Mouse (Mus musculus): Measurements from ENCODE around the gene Ccdc121.
"Not testable (repeated sequence)": the region's sequence is repeated elsewhere in the genome, so short reads cannot be mapped to it uniquely, and the experiment has no call there.

Ccdc121 gene

DNA sequence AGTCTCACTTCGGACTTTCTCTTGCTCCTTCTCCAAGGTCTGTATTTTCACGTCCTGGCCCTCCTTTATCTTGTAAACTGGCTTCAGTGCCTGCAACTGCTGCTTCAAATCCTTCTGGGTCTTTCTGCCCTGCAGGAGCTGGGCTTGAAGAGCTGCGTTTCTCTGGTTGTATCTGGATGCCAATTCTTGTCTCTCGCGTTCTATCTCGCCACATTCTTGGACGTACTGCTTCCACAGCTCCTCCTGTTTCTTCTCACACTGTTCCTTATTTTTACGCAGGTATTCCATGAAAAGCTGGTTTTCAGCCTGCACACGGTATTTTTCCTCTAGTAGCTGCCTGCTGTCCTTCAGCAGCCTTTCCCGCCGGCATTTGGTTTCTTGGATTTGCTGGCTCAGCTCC is 396 bp downstream of the Ccdc121 start:
- not testable (repeated sequence) for DNase-seq (ENCODE audit: low spot score)

DNA sequence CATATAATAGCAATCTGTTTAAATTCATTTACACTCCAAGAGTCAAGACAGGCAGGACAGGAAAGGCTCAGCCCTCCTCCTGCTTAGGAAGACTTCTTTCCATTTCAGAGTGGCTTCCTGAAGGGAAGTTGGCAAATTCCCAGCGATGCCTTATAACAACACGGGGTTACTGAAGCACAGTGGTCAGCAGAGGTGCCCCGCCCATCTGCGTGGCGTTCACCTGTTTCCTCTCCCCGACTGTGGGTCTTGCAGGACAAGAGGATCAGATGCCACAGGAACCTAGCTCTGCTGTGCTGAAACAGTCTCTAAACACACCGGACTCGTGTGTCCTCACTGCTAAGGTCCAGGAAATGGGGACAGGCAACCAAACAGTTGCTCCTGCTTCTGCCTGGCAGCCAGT is 5.9 kb downstream of the Ccdc121 start:
- DNase-seq (ENCODE audit: low spot score), result no peak

DNA sequence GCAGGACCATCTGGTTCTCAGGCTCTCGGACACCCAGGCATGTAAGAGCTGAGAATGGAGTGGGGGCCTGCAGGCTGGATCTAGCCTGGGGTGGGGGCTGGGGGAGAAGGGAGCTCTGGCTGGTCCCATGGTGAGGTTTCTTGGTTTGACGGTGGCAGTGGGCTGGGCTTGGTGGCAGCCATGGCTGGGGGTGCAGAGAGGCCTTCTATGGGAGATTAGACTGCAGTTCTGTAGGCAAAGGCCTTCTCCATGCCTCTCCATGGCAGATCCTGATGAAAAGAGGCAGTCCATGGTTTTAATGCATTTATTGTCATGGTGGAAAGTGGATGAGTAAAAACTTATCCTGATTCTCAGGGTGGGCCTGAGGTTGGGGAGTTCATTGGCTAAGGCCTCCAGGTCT is 7.8 kb downstream of the Ccdc121 start:
- no peak for DNase-seq (ENCODE audit: low spot score)

DNA sequence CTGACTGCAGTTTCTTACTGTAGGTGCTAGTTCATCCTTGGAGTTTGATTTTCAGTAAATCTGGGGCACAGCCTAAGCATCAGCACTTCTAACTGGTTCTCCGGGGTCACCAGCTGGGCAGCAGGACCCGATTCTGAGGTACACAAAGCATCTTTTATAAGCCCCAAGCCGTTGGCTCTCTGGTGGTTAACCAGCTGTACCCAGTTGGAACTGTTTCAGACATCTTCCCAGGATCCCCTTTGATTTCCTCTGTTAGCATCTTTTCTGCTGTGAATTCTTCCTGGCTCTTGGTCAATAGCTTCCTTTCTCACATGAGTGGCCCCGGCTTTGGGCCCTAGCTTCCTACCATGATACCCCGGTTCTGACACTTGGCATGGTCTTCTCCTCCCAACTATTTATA is 26.6 kb downstream of the Ccdc121 start:
- no peak for DNase-seq (ENCODE audit: low spot score)

DNA sequence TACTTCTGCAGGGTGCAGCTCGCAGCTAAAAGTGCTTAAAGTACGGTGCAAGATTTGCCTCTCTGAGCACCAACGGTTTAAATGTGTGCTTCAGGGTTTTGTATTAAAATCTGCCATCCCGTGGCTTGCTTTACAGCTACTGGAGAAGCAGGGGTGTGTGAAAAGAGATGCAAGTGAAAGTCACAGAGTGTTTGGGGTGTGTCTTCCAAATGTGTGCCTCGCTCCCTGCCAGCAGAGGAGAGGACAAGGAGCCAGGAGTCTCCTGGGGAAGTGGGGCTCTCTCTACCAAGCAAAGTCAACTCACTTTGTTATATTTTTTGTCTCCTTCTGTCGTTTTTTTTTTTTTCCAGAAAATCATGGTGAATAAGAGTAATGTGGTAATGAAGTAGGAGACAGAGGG is 34.7 kb downstream of the Ccdc121 start:
- DNase-seq (ENCODE audit: low spot score), result no peak

DNA sequence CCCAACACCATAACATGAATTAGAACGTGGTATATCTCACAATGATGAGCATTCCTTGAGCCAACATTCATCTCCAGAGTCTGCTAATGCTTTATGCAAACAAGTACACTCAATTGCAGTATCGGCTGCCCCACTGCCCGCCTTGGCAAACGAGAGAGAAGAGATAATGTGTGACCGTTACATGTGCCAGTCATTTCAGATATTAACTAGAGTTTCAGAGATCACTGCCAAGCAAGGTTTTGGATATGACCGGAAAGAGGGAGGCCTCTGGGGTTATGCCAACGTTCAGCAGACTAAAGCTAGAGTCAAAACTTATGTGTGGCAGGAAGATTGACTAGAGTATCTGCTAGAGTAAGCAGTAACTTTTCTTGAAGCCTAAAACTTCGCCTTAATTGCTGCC is 35.1 kb downstream of the Ccdc121 start:
- DNase-seq (ENCODE audit: low spot score), result no peak

DNA sequence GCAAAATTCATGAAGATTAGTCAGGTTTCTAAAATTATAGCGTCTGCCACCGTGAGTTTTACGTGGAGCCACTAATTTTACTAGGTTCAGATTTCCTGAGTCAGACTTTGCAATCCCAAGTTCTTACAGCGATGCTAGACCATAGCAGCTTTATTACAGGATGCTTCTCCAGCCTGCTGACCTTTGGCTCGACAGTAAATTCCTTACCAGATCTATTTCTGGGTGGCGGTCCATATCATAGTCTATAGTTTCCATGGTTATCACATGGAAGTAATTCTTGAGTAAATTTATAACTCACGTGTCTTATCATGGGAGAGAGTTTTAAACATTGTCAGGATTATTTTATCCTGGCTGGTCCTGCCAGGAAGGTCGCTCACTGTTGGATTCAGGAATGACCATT is 41.8 kb downstream of the Ccdc121 start:
- DNase-seq (ENCODE audit: low spot score), result no peak

DNA sequence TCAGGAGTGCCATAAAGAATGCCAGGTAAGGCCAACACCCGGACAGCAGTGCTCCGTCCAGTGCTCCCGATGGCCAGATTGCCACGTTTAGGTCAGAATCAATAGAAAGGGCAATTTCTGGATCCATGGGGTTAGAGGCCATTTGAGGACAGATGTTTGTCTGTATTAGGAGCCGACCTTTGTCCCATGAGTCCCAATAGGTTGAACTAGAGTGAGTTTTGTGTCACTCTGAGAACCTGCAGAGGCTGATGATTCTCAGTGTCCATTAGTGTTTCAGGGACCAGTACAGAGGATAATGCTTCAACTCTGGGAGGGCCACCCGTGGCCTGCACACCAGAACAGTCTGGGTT is 44.0 kb downstream of the Ccdc121 start:
- DNase-seq (ENCODE audit: low spot score), result no peak

DNA sequence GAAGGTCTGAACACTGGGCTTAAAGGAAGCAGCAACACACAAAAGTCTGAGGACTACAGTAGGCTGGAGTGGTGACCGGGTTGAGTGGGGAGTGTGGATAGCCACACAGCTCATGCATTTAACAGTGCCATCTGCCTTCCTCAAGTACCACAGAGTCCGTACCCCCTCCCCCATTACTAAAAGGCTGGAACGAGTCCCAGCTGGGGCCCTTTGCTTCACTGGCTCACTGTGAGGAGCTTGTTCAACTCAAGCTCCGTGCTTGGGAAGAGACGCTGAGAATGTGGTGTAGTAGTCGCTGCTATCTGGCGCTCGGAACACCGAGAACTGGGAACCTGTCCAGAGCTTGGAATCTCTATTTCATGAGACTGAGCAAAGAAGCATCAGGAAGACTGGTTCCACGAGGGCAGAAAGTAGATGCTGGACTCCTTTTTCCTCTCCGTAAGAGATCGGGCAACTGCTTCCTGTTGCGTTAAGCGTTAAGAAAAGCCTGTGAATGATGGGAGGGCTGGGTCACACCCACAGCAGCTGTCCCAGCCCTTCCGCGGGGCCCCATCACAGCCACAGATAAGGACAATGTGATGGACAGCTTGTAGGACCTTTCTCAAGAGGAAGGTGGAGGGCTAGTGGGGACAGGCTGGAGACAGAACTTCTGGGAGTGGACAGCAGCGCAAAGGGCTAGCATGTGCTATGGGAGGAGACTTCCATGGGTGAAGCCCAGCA is 44.5 kb downstream of the Ccdc121 start:
- peak; percentile 38 for DNase-seq (ENCODE audit: low spot score)

DNA sequence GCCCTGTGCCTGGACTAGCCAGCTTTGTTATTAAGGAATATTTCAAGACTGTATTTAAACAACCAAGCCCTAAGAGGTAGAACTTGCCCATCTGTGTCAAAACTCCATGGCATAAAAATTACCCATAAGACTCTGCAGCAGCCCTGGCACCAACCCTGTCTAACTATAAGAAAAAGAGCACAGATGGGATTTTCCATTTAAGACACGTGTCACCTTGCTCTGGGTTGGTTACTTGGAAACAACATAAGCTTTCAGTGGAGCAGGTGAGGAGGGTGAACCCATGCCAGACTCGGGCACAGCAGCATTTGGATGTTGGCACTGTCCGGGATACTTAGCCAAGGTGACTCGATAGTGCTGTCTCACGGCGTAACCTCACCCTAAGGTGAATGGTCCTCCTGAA is 45.2 kb downstream of the Ccdc121 start:
- no peak for DNase-seq (ENCODE audit: low spot score)

DNA sequence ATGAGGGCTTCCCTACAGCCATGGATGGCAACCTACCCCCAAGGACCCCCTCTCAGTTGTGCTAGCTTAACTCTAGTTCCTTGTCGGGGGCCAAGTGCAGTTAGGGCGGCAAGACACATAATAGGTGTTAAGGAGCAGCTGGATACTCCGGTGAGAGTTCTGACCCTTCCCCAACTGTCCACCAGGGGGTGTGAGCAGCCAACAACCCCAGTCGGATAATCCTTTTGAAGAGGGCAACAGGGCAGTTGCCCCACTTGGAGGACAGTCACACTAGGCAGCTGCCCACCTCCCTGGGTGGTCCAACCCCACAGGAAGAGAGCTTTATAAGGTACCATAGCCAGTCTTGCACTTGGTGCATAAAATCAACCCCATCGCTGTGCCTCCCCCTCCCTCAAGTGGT is 46.2 kb downstream of the Ccdc121 start:
- no peak for DNase-seq (ENCODE audit: low spot score)

DNA sequence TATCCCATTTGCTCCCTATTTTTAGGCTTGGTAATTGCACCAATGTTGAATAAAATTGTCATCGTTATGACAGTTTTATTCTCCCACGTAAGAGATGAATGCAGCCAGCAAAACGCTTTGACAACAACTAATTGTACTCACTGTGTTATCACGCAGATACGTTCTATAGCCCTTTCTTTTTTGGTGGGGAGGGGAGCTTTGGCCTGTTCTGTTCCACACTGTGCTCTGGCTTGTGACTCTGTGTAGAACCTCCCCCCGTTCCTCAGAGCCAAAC is 48.4 kb downstream of the Ccdc121 start:
- no peak for DNase-seq (ENCODE audit: low spot score)

DNA sequence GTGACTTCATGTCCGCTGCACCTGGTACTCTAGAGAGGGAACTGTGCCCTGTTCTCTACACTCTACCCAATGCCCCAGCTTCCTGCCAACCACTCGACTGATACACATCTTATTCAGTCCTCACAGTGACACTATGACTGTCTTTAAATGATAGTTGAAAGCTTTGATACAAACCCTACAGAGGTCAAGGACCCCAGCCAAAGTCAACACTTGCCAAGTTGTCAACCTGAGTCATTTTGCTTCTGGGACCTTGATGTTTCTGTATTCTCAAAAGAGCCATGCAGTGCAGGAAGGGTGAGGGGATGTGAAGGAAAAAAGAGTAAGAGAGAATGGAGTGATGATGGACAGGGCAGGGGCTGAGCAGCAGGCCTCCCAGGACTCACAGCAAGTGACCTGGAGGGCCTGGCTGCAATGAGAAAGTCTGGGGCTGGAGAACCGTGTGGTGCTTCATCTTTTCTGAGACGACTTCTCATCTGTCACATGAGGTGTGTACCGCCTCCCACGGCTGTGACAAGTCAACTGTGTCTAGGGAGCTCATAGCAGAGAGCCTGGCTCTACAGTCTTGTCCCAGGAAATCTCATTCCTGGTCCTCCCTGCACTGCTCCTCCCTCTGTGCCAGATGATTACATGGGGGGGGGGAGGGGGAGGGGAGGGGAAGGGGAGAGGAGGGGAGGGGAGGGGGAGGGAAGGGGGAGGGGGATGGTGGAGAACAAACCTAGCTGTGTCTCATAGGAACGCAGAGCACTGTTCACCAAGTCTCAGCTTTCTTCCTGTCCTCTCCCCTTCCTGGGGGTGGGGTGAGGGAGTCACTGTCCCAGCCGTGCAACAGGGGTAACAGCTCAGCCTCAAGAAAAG is 49.0 kb downstream of the Ccdc121 start:
- DNase-seq (ENCODE audit: low spot score), result no peak

DNA sequence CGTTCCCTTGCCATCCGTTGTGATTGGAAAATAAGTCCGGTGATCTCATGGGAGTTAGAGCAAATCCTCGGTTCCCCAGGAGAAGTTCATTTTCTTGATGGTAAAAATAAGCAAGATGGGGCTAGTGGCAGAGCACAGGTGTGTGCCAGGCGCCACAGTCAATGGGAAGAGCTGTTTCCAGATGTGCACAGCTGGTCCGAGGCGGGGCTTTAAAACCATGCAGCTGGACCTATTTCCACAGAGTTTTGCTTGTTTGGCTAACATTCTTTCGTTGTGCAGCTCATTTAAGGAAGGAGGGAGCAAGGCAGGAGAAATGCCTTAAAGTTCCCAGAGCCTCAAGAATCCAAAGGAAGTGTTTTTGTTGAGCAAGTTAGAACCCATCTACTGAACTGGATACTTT is 49.8 kb downstream of the Ccdc121 start:
- no peak for DNase-seq (ENCODE audit: low spot score)

DNA sequence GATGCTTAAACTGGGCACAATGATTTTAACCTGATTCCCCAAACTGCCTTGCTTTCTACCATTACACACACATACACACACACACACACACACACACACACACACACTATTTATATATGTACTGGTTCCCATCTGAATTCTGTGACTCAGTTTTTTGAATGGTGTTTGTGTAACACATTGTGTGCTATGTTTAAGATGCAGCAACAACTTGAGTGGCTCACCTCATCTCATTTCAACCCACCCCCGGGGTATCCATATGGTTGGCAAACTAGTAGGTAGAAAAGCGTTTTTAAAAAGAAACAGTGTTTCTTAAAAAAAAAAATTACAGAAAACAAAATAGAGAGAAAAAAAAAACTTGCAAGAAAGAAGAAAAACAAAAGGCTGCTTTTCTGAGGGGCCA is 51.0 kb downstream of the Ccdc121 start:
- DNase-seq (ENCODE audit: low spot score), result no peak

Measured in testis, postnatal 14 days (tissue).